Mouse (Mus musculus) liver, postnatal 0 days (tissue): ENCODE results near the gene Col17a1. TPM values are rescaled to one million over a fixed set of nuclear protein-coding genes. Genes with fewer than 3 reads are reported as not detected.

ENCODE experiments used
- ATAC-seq: fragments of 200-750 bp; cut with Nextera tagmentation; 2 replicates; pipeline ENCODE4 v1.8.0; 2017; ENCODE audit warnings: mild to moderate bottlenecking, moderate library complexity
- DNase-seq: peaks from one replicate; pipeline ENCODE4 v3.0.0-alpha.2; 2016
- H3K27ac ChIP-seq: fragments of 300-500 bp; sonication (generic); 2 replicates; pipeline ENCODE4 v1.5.1; 2014; ENCODE audit warnings: antibody characterized with exemption, moderate library complexity, mild to moderate bottlenecking, low read depth
- H3K27me3 ChIP-seq: fragments of 300-500 bp; sonication (generic); 2 replicates; pipeline ENCODE4 v1.6.1; 2014; ENCODE audit warnings: low read length, control low read depth, mixed read lengths; ENCODE audit not compliant: insufficient read depth
- H3K36me3 ChIP-seq: fragments of 300-500 bp; sonication (generic); replicated peaks from 2 replicates; pipeline ENCODE4 v1.6.1; 2014; ENCODE audit warnings: mild to moderate bottlenecking, control low read depth, low read length, moderate library complexity, mixed read lengths; ENCODE audit not compliant: insufficient read depth
- H3K4me1 ChIP-seq: fragments of 300-500 bp; sonication (generic); 2 replicates; pipeline ENCODE4 v1.6.1; 2014; ENCODE audit warnings: antibody characterized with exemption, mild to moderate bottlenecking, control low read depth; ENCODE audit not compliant: insufficient read depth
- H3K4me2 ChIP-seq: fragments of 300-500 bp; sonication (generic); 2 replicates; pipeline ENCODE4 v1.6.1; 2014; ENCODE audit warnings: low read depth, mild to moderate bottlenecking, low read length, moderate library complexity, mixed read lengths
- H3K4me3 ChIP-seq: fragments of 300-500 bp; sonication (generic); 2 replicates; pipeline ENCODE4 v1.5.1; 2014; ENCODE audit warnings: low read depth, low read length
- H3K9ac ChIP-seq: fragments of 300-500 bp; sonication (generic); replicated peaks from 2 replicates; pipeline ENCODE4 v1.6.1; 2014; ENCODE audit warnings: mild to moderate bottlenecking, moderate library complexity
- H3K9me3 ChIP-seq: fragments of 300-500 bp; sonication (generic); 2 replicates; pipeline ENCODE4 v1.6.1; 2016; ENCODE audit warnings: mild to moderate bottlenecking, control low read depth, low read length, mixed read lengths
- CTCF ChIP-seq: sonication (generic); IDR thresholded peaks from 2 replicates; pipeline ENCODE4 v1.5.1; 2016; ENCODE audit warnings: antibody characterized with exemption, low read depth
- EP300 ChIP-seq: IDR thresholded peaks from 2 replicates; pipeline ENCODE4 v1.6.1; 2016; ENCODE audit warnings: antibody characterized with exemption, low read depth, mild to moderate bottlenecking
- whole genome bisulfite sequencing: fragments of 180-500 bp; shearing (Covaris S2); extraction: QIAGEN DNeasy Blood & Tissue Kit; methylation state at CpG from one replicate; pipeline ENCODE4 v1.1.7; 2014; ENCODE audit not compliant: insufficient replicate concordance; 5-methylcytosine and 5-hydroxymethylcytosine counted together
- polyA plus RNA-seq: library from polyadenylated mRNA; unstranded; fragments of >200 nt; fragmentation: Nextera tagmentation; extraction: Ambion mirVana; gene quantifications from 2 replicates; pipeline ENCODE4 v1.2.1, GENCODE M21; 2015

Gene Col17a1
- polyA plus RNA-seq, 1 experiment from 2014 or later: 0.11 TPM

- DNase-seq (no peak), ATAC-seq (no peak)
- Histone ChIP-seq H3K4me3 (no peak overlapping the region), H3K27ac (no peak overlapping the region), H3K27me3 (no peaks in the 10 kb centered on the region), H3K9me3 (no peaks in the 10 kb centered on the region), H3K4me1 (no peaks in the 10 kb centered on the region), H3K9ac (no peak overlapping the region), H3K4me2 (no peak overlapping the region), H3K36me3 (peaks cover 8% of the 10 kb centered on the region; the same call in 1 of the 2 replicates)
- TF ChIP-seq EP300 (no peak), CTCF (no peak)
- WGBS: 57% methylated on average over 3 of the region's 3 CpGs
These were observed 83.4 kb downstream of the Col17a1 start for GRCm38 (mm10) chr19:47608513-47608912.

Other genes starting within 250 kb of the Col17a1 start
- gene Sh3pxd2a, start 227.7 kb downstream of the Col17a1 start, polyA plus RNA-seq: 0.82 and 0.95 TPM in 2 replicates
- gene Stn1, start 154.6 kb downstream of the Col17a1 start, polyA plus RNA-seq: 4.4 and 5.4 TPM in 2 replicates
- gene Slk, start 112.4 kb downstream of the Col17a1 start, polyA plus RNA-seq: 6.0 and 6.5 TPM in 2 replicates
- 69.3 and 69.6 TPM in 2 replicates for gene Sfr1, start 39.6 kb upstream of the Col17a1 start, polyA plus RNA-seq
- 151 and 198 TPM in 2 replicates for gene Gsto1, start 162.9 kb upstream of the Col17a1 start, polyA plus RNA-seq
- gene Gsto2, start 173.4 kb upstream of the Col17a1 start, polyA plus RNA-seq: 0.25 and 0.39 TPM in 2 replicates
- 0.05 TPM in 1 of 2 replicates, not detected in the other for gene Cfap43, start 227.2 kb upstream of the Col17a1 start, polyA plus RNA-seq
- 2.4 and 2.8 TPM in 2 replicates for gene Itprip, start 227.2 kb upstream of the Col17a1 start, polyA plus RNA-seq
- not detected in 2 replicates for gene Cfap58, start 245.6 kb upstream of the Col17a1 start, polyA plus RNA-seq